Mouse (Mus musculus) cerebellum, postnatal 25 days (tissue): ENCODE results near the gene Tmem270.
"Not testable (repeated sequence)": the region's sequence is repeated elsewhere in the genome, so short reads cannot be mapped to it uniquely, and the experiment has no call there.

Experiments
- DNase-seq, 2 experiments: peaks; one replicate each; pipeline ENCODE4 v3.0.0; 2021; ENCODE audit warnings: mixed read lengths in 2 of 2

Gene Tmem270

GRCm38 (mm10) chr5:134906633-134907032 lies at the start of gene Tmem270:
Tmem270 (minus strand) TSS chr5:134906733.
- no peak for DNase-seq

GRCm38 (mm10) chr5:134955491-134955890 lies 49.0 kb upstream of the Tmem270 start:
- no peak for DNase-seq

GRCm38 (mm10) chr5:134951053-134951884 lies 44.7 kb upstream of the Tmem270 start:
- no peak for DNase-seq

- no peak for DNase-seq
Measured at GRCm38 (mm10) chr5:134948085-134948439, 41.5 kb upstream of the Tmem270 start.

GRCm38 (mm10) chr5:134947420-134948084 lies 41.0 kb upstream of the Tmem270 start:
- DNase-seq = no peak

GRCm38 (mm10) chr5:134946857-134947255 lies 40.3 kb upstream of the Tmem270 start, which contains the start of gene Cldn4:
Cldn4 (minus strand) TSS chr5:134946934.
- DNase-seq = no peak

GRCm38 (mm10) chr5:134946063-134946856 lies 39.7 kb upstream of the Tmem270 start:
- DNase-seq = no peak

GRCm38 (mm10) chr5:134945266-134945959 lies 38.9 kb upstream of the Tmem270 start:
- no peak for DNase-seq

- no peak for DNase-seq
Measured at GRCm38 (mm10) chr5:134944179-134944578, 37.6 kb upstream of the Tmem270 start.

- peak in 1 of 2 experiments; percentile 22 for DNase-seq
Measured at GRCm38 (mm10) chr5:134942740-134943139, 36.2 kb upstream of the Tmem270 start.

- DNase-seq = no peak
Measured at GRCm38 (mm10) chr5:134941472-134942209, 35.1 kb upstream of the Tmem270 start.

GRCm38 (mm10) chr5:134939554-134939953 lies 33.0 kb upstream of the Tmem270 start:
- DNase-seq = not testable (repeated sequence)

GRCm38 (mm10) chr5:134939069-134939468 lies 32.5 kb upstream of the Tmem270 start:
- DNase-seq = no peak

- DNase-seq = no peak
Measured at GRCm38 (mm10) chr5:134936626-134937185, 30.2 kb upstream of the Tmem270 start.

GRCm38 (mm10) chr5:134936051-134936450 lies 29.5 kb upstream of the Tmem270 start:
- DNase-seq = no peak

- no peak for DNase-seq
Measured at GRCm38 (mm10) chr5:134934666-134935065, 28.1 kb upstream of the Tmem270 start.

GRCm38 (mm10) chr5:134933686-134934085 lies 27.2 kb upstream of the Tmem270 start:
- not testable (repeated sequence) for DNase-seq

- DNase-seq = no peak
Measured at GRCm38 (mm10) chr5:134933281-134933680, 26.7 kb upstream of the Tmem270 start.

GRCm38 (mm10) chr5:134932903-134933276 lies 26.4 kb upstream of the Tmem270 start:
- DNase-seq = peak; percentile 50 to 67

- peak; percentile 79 to 85 for DNase-seq
Measured at GRCm38 (mm10) chr5:134932179-134932902, 25.8 kb upstream of the Tmem270 start, which contains the start of gene Mettl27. Mettl27 (plus strand) TSS chr5:134932368.

- DNase-seq = no peak
Measured at GRCm38 (mm10) chr5:134929988-134930387, 23.5 kb upstream of the Tmem270 start.
